Mouse (Mus musculus) intestine, embryonic 16.5 days (tissue): ENCODE measurements around the gene Flot1. TPM values are rescaled to one million over a fixed set of nuclear protein-coding genes. Genes with fewer than 3 reads are reported as not detected.

ENCODE experiments used
- ATAC-seq: fragments of 200-750 bp; cut with Nextera tagmentation; 2 replicates; pipeline ENCODE4 v1.8.0; 2017; ENCODE audit warnings: moderate TSS enrichment, moderate library complexity
- H3K27ac ChIP-seq: fragments of 300-500 bp; sonication (generic); 2 replicates; pipeline ENCODE4 v1.5.1; 2014; ENCODE audit warnings: mild to moderate bottlenecking, low read length
- H3K27me3 ChIP-seq: fragments of 300-500 bp; sonication (generic); replicated peaks from 2 replicates; pipeline ENCODE4 v1.6.1; 2014; ENCODE audit warnings: low read length, control low read depth, mixed read lengths; ENCODE audit not compliant: control insufficient read depth, insufficient read depth
- H3K36me3 ChIP-seq: fragments of 300-500 bp; sonication (generic); 2 replicates; pipeline ENCODE4 v1.6.1; 2014; ENCODE audit warnings: low read length, control low read depth; ENCODE audit not compliant: control insufficient read depth, insufficient read depth
- H3K4me1 ChIP-seq: fragments of 300-500 bp; sonication (generic); 2 replicates; pipeline ENCODE4 v1.6.1; 2014; ENCODE audit warnings: low read length, control low read depth, mixed read lengths; ENCODE audit not compliant: control insufficient read depth, insufficient read depth
- H3K4me2 ChIP-seq: fragments of 300-500 bp; sonication (generic); 2 replicates; pipeline ENCODE4 v1.6.1; 2014; ENCODE audit warnings: low read depth, low read length, control low read depth
- H3K4me3 ChIP-seq: fragments of 300-500 bp; sonication (generic); 2 replicates; pipeline ENCODE4 v1.5.1; 2014; ENCODE audit warnings: mild to moderate bottlenecking, low read length
- H3K9ac ChIP-seq: fragments of 300-500 bp; sonication (generic); 2 replicates; pipeline ENCODE4 v1.6.1; 2014; ENCODE audit warnings: low read depth, low read length
- H3K9me3 ChIP-seq: fragments of 300-500 bp; sonication (generic); 2 replicates; pipeline ENCODE4 v1.6.1; 2016; ENCODE audit warnings: low read length, control low read depth; ENCODE audit not compliant: control insufficient read depth
- WGBS: fragments of 180-500 bp; shearing (Covaris S2); extraction: QIAGEN DNeasy Blood & Tissue Kit; methylation state at CpG from one replicate; pipeline ENCODE4 v1.1.7; 2014; 5-methylcytosine and 5-hydroxymethylcytosine counted together
- polyA plus RNA-seq: library from polyadenylated mRNA; unstranded; fragments of >200 nt; fragmentation: Nextera tagmentation; extraction: Ambion mirVana; gene quantifications from 2 replicates; pipeline ENCODE4 v1.2.1, GENCODE M21; 2015

Gene Flot1
- polyA plus RNA-seq, 1 experiment from 2014 or later = 56.9 TPM

DNA sequence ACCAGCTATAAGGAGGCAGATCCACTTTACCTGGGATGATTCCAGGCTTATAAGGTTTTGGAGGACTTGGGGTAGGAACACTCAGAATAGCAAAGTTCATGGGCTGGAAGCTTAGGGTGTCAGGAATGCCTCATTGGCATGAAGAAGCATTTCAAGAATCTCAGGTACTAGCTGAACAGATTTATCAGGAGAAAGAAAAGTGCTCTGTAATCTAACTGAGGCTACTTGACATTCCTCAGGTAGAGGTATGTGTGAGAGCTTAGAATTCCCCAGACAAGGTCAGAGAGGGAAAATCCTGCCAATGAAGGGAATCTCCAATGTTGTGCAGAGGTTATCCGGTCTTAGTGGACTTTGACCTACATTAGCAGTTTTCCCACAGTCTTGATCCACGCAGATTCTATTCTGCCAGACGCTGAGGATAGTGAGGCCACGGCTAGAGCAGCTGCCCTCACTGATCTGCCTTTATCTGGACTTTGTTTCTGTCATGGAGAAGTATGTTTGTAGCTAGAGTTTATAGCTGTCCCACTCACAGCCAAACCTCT lies 19.1 kb upstream of the Flot1 start:
- H3K4me3 ChIP-seq = no peak overlapping the region
- H3K27ac ChIP-seq = no peak overlapping the region
- H3K4me2 ChIP-seq = no peak overlapping the region
- WGBS = 40% methylated on average over 4 of the region's 4 CpGs
- no peaks in the 10 kb centered on the region for H3K36me3 ChIP-seq
- peak; percentile 48 for ATAC-seq
- H3K27me3 ChIP-seq = no peaks in the 10 kb centered on the region
- no peak overlapping the region for H3K9ac ChIP-seq
- H3K4me1 ChIP-seq = peaks cover 7% of the 10 kb centered on the region; the same call in 1 of the 2 replicates
- no peaks in the 10 kb centered on the region for H3K9me3 ChIP-seq

DNA sequence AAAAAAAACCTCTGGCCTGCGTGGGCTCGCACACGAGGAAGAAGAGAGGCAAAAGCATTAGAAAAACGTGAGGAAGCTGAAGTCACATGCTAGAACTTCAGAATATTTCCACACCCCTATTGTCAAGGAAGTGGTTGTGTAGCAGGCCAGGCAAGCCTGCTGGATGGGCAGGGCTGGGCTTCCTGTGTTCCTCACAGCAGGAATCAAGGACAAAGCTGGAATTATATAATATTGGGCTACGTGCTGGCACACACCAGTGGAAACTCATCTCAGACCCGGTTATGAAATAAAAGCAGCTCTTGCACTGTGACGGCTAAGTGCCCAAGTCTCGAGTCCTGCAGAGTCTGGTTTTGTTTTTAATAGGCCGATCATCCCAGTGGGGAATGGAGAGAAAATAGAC lies 15.0 kb upstream of the Flot1 start:
- H3K27ac ChIP-seq = no peak overlapping the region
- no peak overlapping the region for H3K4me3 ChIP-seq
- ATAC-seq = no peak
- H3K4me2 ChIP-seq = no peak overlapping the region
- H3K4me1 ChIP-seq = peaks cover 14% of the 10 kb centered on the region
- H3K36me3 ChIP-seq = no peaks in the 10 kb centered on the region
- H3K9ac ChIP-seq = no peak overlapping the region
- H3K27me3 ChIP-seq = no peaks in the 10 kb centered on the region
- no peaks in the 10 kb centered on the region for H3K9me3 ChIP-seq
- 56% methylated on average over 9 of the region's 9 CpGs for WGBS

DNA sequence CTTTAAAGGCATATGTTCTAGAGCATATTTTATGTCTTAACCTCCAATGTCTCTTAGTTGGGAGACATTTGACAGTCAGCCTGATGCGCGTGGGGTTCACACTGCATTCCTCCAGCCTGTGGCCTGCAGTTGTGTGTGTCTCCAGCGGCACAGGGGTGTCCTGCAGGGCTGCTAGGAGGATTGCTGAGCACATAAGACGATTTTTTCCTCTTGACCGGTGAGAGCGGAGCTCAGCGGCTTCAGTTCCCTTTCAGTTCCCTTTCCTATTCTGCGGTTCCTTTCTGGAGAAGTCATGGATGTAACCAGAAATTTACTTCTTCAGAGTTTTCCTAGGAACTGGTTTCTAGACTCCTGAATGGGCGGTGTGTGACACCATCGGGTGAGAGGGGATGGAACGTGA lies 13.6 kb upstream of the Flot1 start:
- no peak overlapping the region for H3K27ac ChIP-seq
- ATAC-seq = no peak

GRCm38 (mm10) chr17:35810900-35811648 lies 12.0 kb upstream of the Flot1 start:
- WGBS = 80% methylated on average over 5 of the region's 5 CpGs
- Histone ChIP-seq H3K4me2 (no peak overlapping the region), H3K27ac (no peak overlapping the region), H3K9ac (no peak overlapping the region), H3K4me1 (peaks cover 28% of the 10 kb centered on the region), H3K27me3 (no peaks in the 10 kb centered on the region), H3K4me3 (no peak overlapping the region), H3K9me3 (no peaks in the 10 kb centered on the region), H3K36me3 (no peaks in the 10 kb centered on the region)
- ATAC-seq = no peak

More for the DNA sequence above, 13.6 kb upstream of the Flot1 start:
- Histone ChIP-seq H3K9ac (no peak overlapping the region), H3K4me2 (no peak overlapping the region), H3K4me3 (no peak overlapping the region), H3K27me3 (no peaks in the 10 kb centered on the region), H3K36me3 (no peaks in the 10 kb centered on the region), H3K4me1 (peaks cover 21% of the 10 kb centered on the region), H3K9me3 (no peaks in the 10 kb centered on the region)
- WGBS = 86% methylated on average over 11 of the region's 11 CpGs

GRCm38 (mm10) chr17:35812307-35812706 lies 10.7 kb upstream of the Flot1 start:
- WGBS = 82% methylated on average over 5 of the region's 5 CpGs
- ATAC-seq = no peak

GRCm38 (mm10) chr17:35812736-35813135 lies 10.3 kb upstream of the Flot1 start:
- Histone ChIP-seq H3K4me3 (no peak overlapping the region), H3K9ac (no peak overlapping the region), H3K27ac (peak overlapping the region; percentile 74), H3K27me3 (no peaks in the 10 kb centered on the region), H3K4me1 (peaks cover 41% of the 10 kb centered on the region), H3K36me3 (no peaks in the 10 kb centered on the region), H3K9me3 (no peaks in the 10 kb centered on the region), H3K4me2 (0 out of 2 replicates have a peak overlapping the region, but pooled peaks have one; percentile 5)
- peak; percentile 10; the same call in 1 of the 2 replicates for ATAC-seq
- 59% methylated on average over 6 of the region's 6 CpGs for WGBS

More at GRCm38 (mm10) chr17:35812307-35812706, 10.7 kb upstream of the Flot1 start:
- no peaks in the 10 kb centered on the region for H3K9me3 ChIP-seq
- H3K9ac ChIP-seq = no peak overlapping the region
- H3K36me3 ChIP-seq = no peaks in the 10 kb centered on the region
- peak overlapping the region; percentile 74 for H3K27ac ChIP-seq
- H3K4me2 ChIP-seq = no peak overlapping the region
- peaks cover 38% of the 10 kb centered on the region for H3K4me1 ChIP-seq
- no peaks in the 10 kb centered on the region for H3K27me3 ChIP-seq
- H3K4me3 ChIP-seq = no peak overlapping the region

GRCm38 (mm10) chr17:35813245-35813647 lies 9.8 kb upstream of the Flot1 start:
- Histone ChIP-seq H3K4me1 (peaks cover 41% of the 10 kb centered on the region), H3K27me3 (no peaks in the 10 kb centered on the region), H3K27ac (peak overlapping the region; percentile 74), H3K9me3 (no peaks in the 10 kb centered on the region), H3K4me2 (0 out of 2 replicates have a peak overlapping the region, but pooled peaks have one; percentile 5), H3K9ac (peak overlapping the region; percentile 8; the same call in 1 of the 2 replicates), H3K4me3 (no peak overlapping the region), H3K36me3 (no peaks in the 10 kb centered on the region)
- ATAC-seq = peak; percentile 66
- 45% methylated on average over 7 of the region's 7 CpGs for WGBS

DNA sequence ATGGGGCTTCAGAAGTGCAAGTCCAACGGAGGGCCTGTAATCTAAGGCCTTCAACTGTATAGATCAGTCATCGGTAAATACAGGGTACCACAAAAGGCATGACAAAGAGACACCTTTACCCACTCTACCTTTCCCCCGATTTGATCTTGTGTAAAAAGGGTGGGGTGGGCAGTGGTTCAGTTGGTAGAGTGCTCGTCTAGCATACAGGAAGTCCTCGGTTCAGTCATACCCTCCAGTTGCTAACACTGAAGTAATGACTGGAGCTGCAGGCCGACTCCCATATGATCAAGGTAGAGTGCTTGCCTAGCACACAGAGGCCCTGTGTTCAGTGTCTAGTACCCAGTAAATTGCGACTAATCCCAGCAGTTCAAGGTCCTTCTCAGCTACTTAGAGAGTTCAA lies 9.4 kb upstream of the Flot1 start:
- WGBS = 63% methylated on average over 7 of the region's 7 CpGs
- peak; percentile 39 for ATAC-seq
- Histone ChIP-seq H3K36me3 (no peaks in the 10 kb centered on the region), H3K27me3 (no peaks in the 10 kb centered on the region), H3K4me1 (peaks cover 41% of the 10 kb centered on the region), H3K9me3 (no peaks in the 10 kb centered on the region), H3K4me3 (no peak overlapping the region), H3K4me2 (no peak overlapping the region), H3K27ac (peak overlapping the region; percentile 74), H3K9ac (peak overlapping the region; percentile 8; the same call in 1 of the 2 replicates)

DNA sequence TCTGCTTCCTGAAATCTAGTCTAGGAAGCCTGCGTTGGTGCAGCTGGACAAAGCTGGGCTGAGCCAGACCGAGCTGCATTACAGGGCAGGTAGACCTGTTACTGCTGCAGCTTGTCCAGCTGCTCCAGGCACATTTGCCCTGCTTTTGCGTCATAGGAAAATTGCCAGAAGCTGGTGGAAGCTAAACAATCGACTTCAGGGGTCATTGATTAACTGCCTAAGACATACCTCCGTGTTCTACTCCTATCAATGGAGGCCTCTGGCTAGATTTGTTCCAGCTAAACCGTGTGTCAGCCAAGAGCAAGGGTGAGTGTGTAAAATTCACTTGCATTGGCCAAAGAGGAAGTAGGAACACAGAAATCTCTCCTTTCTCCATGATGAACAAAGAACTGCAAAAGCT lies 8.4 kb upstream of the Flot1 start:
- Histone ChIP-seq H3K27me3 (no peaks in the 10 kb centered on the region), H3K9ac (peak overlapping the region; percentile 4; the same call in 1 of the 2 replicates), H3K4me1 (peaks cover 41% of the 10 kb centered on the region), H3K36me3 (no peaks in the 10 kb centered on the region), H3K27ac (peak overlapping the region; percentile 75), H3K9me3 (no peaks in the 10 kb centered on the region), H3K4me2 (no peak overlapping the region), H3K4me3 (no peak overlapping the region)
- ATAC-seq = peak; percentile 34
- 26% methylated on average over 6 of the region's 6 CpGs for WGBS
